8 mouse cellular contexts compared by ENCODE assay signal in genomic region chr13:21362621-21363248, GRCm38 (mm10). TPM values are rescaled to one million over a fixed set of nuclear protein-coding genes. Genes with fewer than 3 reads are reported as not detected.
A peak's percentile ranks its signal among the peaks of the same experiment; 100 is the strongest.
DNase-seq lines count a peak whose midpoint lies in the region; ATAC-seq and TF ChIP-seq lines count a peak whose summit lies in the region.

Gene Zscan12, plus strand, starts transcription at chr13:21362820.

- H3K9ac ChIP-seq in embryonic facial prominence, embryonic 14.5 days (ENCODE audit: low read depth, low read length), result peak within 1 kb of the TSS; percentile 77
- H3K9ac ChIP-seq in heart, adult 2 months (ENCODE audit: low read depth, low read length), result peak within 1 kb of the TSS; percentile 83
- peak within 1 kb of the TSS; percentile 93 for H3K9ac ChIP-seq in limb, embryonic 13.5 days
- peak within 1 kb of the TSS; percentile 74 for H3K9ac ChIP-seq in midbrain, embryonic 16.5 days (ENCODE audit: low read depth, low read length)

- no peaks in the 10 kb centered on the region for H3K27me3 ChIP-seq in embryonic facial prominence, embryonic 14.5 days (replicated peaks; ENCODE audit: control insufficient read depth, insufficient read depth, low read length)
- H3K27me3 ChIP-seq in heart, adult 2 months (ENCODE audit: control insufficient read depth, insufficient read depth, low read length), result no peaks in the 10 kb centered on the region
- H3K27me3 ChIP-seq in limb, embryonic 13.5 days, result no peaks in the 10 kb centered on the region
- H3K27me3 ChIP-seq in midbrain, embryonic 16.5 days (ENCODE audit: control insufficient read depth, insufficient read depth, low read depth, low read length), result no peaks in the 10 kb centered on the region

- no peaks in the 10 kb centered on the region for H3K9me3 ChIP-seq in embryonic facial prominence, embryonic 14.5 days (ENCODE audit: control insufficient read depth, low read length)
- H3K9me3 ChIP-seq in limb, embryonic 13.5 days, result no peaks in the 10 kb centered on the region
- no peaks in the 10 kb centered on the region for H3K9me3 ChIP-seq in midbrain, embryonic 16.5 days (replicated peaks; ENCODE audit: control insufficient read depth, low read length, poor library complexity, severe bottlenecking)

- peak within 1 kb of the TSS; percentile 67 for H3K4me3 ChIP-seq in embryonic facial prominence, embryonic 14.5 days (ENCODE audit: low read depth, low read length)
- peak within 1 kb of the TSS; percentile 92 for H3K4me3 ChIP-seq in heart, adult 2 months
- peak within 1 kb of the TSS; percentile 76 for H3K4me3 ChIP-seq in limb, embryonic 13.5 days
- peak within 1 kb of the TSS; percentile 61 for H3K4me3 ChIP-seq in midbrain, embryonic 16.5 days (ENCODE audit: low read depth, low read length)

- TF ChIP-seq POLR2A in heart, adult 2 months (IDR thresholded peaks at IDR 0.05; ENCODE audit: insufficient read depth, low read depth, low read length), result peak; percentile 88

- TF ChIP-seq CTCF in heart, adult 2 months (IDR thresholded peaks at IDR 0.05), result peak; percentile 2; the same call in 1 of the 2 replicates

- ATAC-seq in embryonic facial prominence, embryonic 14.5 days (ENCODE audit: low read depth), result peak; percentile 100
- peak; percentile 98 for ATAC-seq in limb, embryonic 13.5 days (ENCODE audit: low FRiP score, low read depth)
- peak; percentile 100 for ATAC-seq in midbrain, embryonic 16.5 days

- H3K36me3 ChIP-seq in embryonic facial prominence, embryonic 14.5 days (ENCODE audit: control insufficient read depth, insufficient read depth, low read length), result peaks cover 11% of the 10 kb centered on the region; the same call in 1 of the 2 replicates
- H3K36me3 ChIP-seq in heart, adult 2 months (ENCODE audit: control insufficient read depth, insufficient read depth, low read length), result peaks cover 9% of the 10 kb centered on the region
- H3K36me3 ChIP-seq in limb, embryonic 13.5 days, result peaks cover 11% of the 10 kb centered on the region; the same call in 1 of the 2 replicates
- no peaks in the 10 kb centered on the region; the same call in 1 of the 2 replicates for H3K36me3 ChIP-seq in midbrain, embryonic 16.5 days (ENCODE audit: control insufficient read depth, insufficient read depth, low read length)

- peak; percentile 59; the same call in 1 of the 2 replicates for TF ChIP-seq EP300 in heart, adult 2 months (IDR thresholded peaks at IDR 0.05; ENCODE audit: insufficient read depth, low read depth, low read length)

- no peaks in the 10 kb centered on the region; the same call in 1 of the 2 replicates for H3K79me2 ChIP-seq in heart, adult 2 months (replicated peaks; ENCODE audit: control insufficient read depth, insufficient read depth, low read length)

- H3K4me1 ChIP-seq in embryonic facial prominence, embryonic 14.5 days (ENCODE audit: control insufficient read depth, insufficient read depth, low read length), result peaks cover 19% of the 10 kb centered on the region
- H3K4me1 ChIP-seq in heart, adult 2 months (ENCODE audit: control insufficient read depth, insufficient read depth, low read length), result no peaks in the 10 kb centered on the region
- H3K4me1 ChIP-seq in limb, embryonic 13.5 days, result peaks cover 22% of the 10 kb centered on the region
- H3K4me1 ChIP-seq in midbrain, embryonic 16.5 days (ENCODE audit: control insufficient read depth, insufficient read depth, low read length), result peaks cover 26% of the 10 kb centered on the region

- peak within 1 kb of the TSS; percentile 82 for H3K27ac ChIP-seq in embryonic facial prominence, embryonic 14.5 days (replicated peaks; ENCODE audit: low read depth, low read length)
- H3K27ac ChIP-seq in heart, adult 2 months, result peak within 1 kb of the TSS; percentile 87
- peak within 1 kb of the TSS; percentile 87 for H3K27ac ChIP-seq in limb, embryonic 13.5 days
- peak within 1 kb of the TSS; percentile 63 for H3K27ac ChIP-seq in midbrain, embryonic 16.5 days (ENCODE audit: low read length)

- under 1% methylated on average over 27 of the region's 29 CpGs for WGBS in embryonic facial prominence, embryonic 14.5 days
- WGBS in heart, adult 2 months, result under 1% methylated on average over 29 of the region's 29 CpGs
- WGBS in limb, embryonic 13.5 days, result 1% methylated on average over 29 of the region's 29 CpGs
- WGBS in midbrain, embryonic 16.5 days, result under 1% methylated on average over 29 of the region's 29 CpGs

- intact Hi-C loops in heart, adult 2 months (cut with DNase I), result loop anchor here (1.0 to 5.0 kb wide), 5 partner anchors 36 to 168 kb away; partner anchors contain the start of genes Nkapl, Zkscan3, Zkscan8 and Zscan26

- H3K4me2 ChIP-seq in embryonic facial prominence, embryonic 14.5 days (ENCODE audit: low read depth, low read length), result peak within 1 kb of the TSS; percentile 67
- peak within 1 kb of the TSS; percentile 64 for H3K4me2 ChIP-seq in limb, embryonic 13.5 days (replicated peaks)
- peak within 1 kb of the TSS; percentile 64 for H3K4me2 ChIP-seq in midbrain, embryonic 16.5 days (ENCODE audit: low read length)

- peak; percentile 96 for DNase-seq in 3T3-L1 (ENCODE audit: low read depth, low spot score)
- DNase-seq in adrenal gland, postnatal 4 days (ENCODE audit: low spot score in 2 of 2), result peak; percentile 67 to 80
- peak; percentile 99 for DNase-seq in embryonic facial prominence, embryonic 14.5 days (ENCODE audit: low spot score)
- DNase-seq in heart, adult 2 months, result peak; percentile 91 to 94
- peak; percentile 93 to 94 for DNase-seq in kidney, adult 8-10 months
- peak; percentile 60 to 80 for DNase-seq in spleen, postnatal 10 days (ENCODE audit: low spot score in 2 of 2)

RNA-seq across cellular contexts. Expression of gene Zscan12, which starts in this region (rescaled TPM):
- 10 to 100 TPM; 12.0 to 13.0 TPM for total RNA-seq in adrenal gland, postnatal 4 days (2021)
- polyA plus RNA-seq in embryonic facial prominence, embryonic 14.5 days (2014; fragmentation: Nextera tagmentation; extraction: Ambion mirVana), result 11.1 and 12.7 TPM in 2 replicates
- 1 to 10 TPM; 4.8 to 5.1 TPM for total RNA-seq in heart, adult 2 months (2021)
- polyA plus RNA-seq in heart, adult 2 months (2012; rRNA removed), result 1.3 and 2.5 TPM in 2 replicates
- polyA plus RNA-seq in limb, embryonic 13.5 days (2015; fragmentation: Nextera tagmentation; extraction: Ambion mirVana), result 14.6 and 15.3 TPM in 2 replicates
- polyA plus RNA-seq in midbrain, embryonic 16.5 days (2015; fragmentation: Nextera tagmentation; extraction: Ambion mirVana), result 11.5 and 13.5 TPM in 2 replicates

Comparison
In these comparisons a context has a peak if more than half of its experiments do, and no peak if none do; other contexts are left out.
1. Peak in every context shown above with its lines: DNase-seq, ATAC-seq, H3K4me3 ChIP-seq and H3K27ac ChIP-seq.